ENCODE assay signal across 10 mouse cellular contexts in genomic region chr17:5377930-5378310, GRCm38 (mm10). TPM values are rescaled to one million over a fixed set of nuclear protein-coding genes. Genes with fewer than 3 reads are reported as not detected.
DNase-seq lines count a peak whose midpoint lies in the region; ATAC-seq and TF ChIP-seq lines count a peak whose summit lies in the region.
"Had no signal": no experiment of that assay in that cellular context is flagged by ENCODE, and none has a peak within 500 bp of the region (broad histone marks: within the 10 kb centered on the region; RNA-seq: fewer than 3 reads in every experiment).

No protein-coding gene starts in this region.

- no peaks in the 10 kb centered on the region for H3K36me3 ChIP-seq in midbrain, embryonic 15.5 days (replicated peaks)
- H3K36me3 ChIP-seq: limb, embryonic 15.5 days; stomach, embryonic 15.5 days had no signal

- H3K4me2 ChIP-seq in midbrain, embryonic 15.5 days, result no peak overlapping the region
- H3K4me2 ChIP-seq: limb, embryonic 15.5 days; stomach, embryonic 15.5 days had no signal

- WGBS in midbrain, embryonic 15.5 days, result 31% methylated on average over 7 of the region's 7 CpGs

- DNase-seq in layer of hippocampus, adult 2 months (ENCODE audit: low spot score in 2 of 2), result no peak
- no peak for DNase-seq in layer of hippocampus, adult 18-20 months (ENCODE audit: low spot score in 2 of 2)
- DNase-seq in R1 (ENCODE audit: low read depth, low spot score), result peak; percentile 63
- peak; percentile 29 for DNase-seq in gastrocnemius, postnatal 14 days
- DNase-seq in heart, postnatal 36 days, result no peak

- H3K9me3 ChIP-seq in midbrain, embryonic 15.5 days, result no peaks in the 10 kb centered on the region
- H3K9me3 ChIP-seq: limb, embryonic 15.5 days; stomach, embryonic 15.5 days had no signal

- no peaks in the 10 kb centered on the region for H3K27me3 ChIP-seq in midbrain, embryonic 15.5 days (replicated peaks)
- H3K27me3 ChIP-seq: limb, embryonic 15.5 days; stomach, embryonic 15.5 days had no signal

- intact Hi-C loops in gastrocnemius, postnatal 14 days (cut with DNase I; ENCODE audit: low total_unique reads), result no loop called here
- intact Hi-C loops in heart, postnatal 36 days (cut with DNase I), result no loop called here

- H3K4me1 ChIP-seq in midbrain, embryonic 15.5 days, result peaks cover 17% of the 10 kb centered on the region
- H3K4me1 ChIP-seq: stomach, embryonic 15.5 days had no signal

- H3K9ac ChIP-seq in midbrain, embryonic 15.5 days, result no peak overlapping the region
- H3K9ac ChIP-seq: limb, embryonic 15.5 days; stomach, embryonic 15.5 days had no signal

- peak overlapping the region; percentile 79 for H3K27ac ChIP-seq in layer of hippocampus, adult 2 months
- H3K27ac ChIP-seq in midbrain, embryonic 15.5 days, result no peak overlapping the region
- H3K27ac ChIP-seq: limb, embryonic 15.5 days; stomach, embryonic 15.5 days had no signal

- H3K4me3 ChIP-seq in layer of hippocampus, adult 2 months, result no peak overlapping the region
- no peak overlapping the region for H3K4me3 ChIP-seq in midbrain, embryonic 15.5 days
- H3K4me3 ChIP-seq: limb, embryonic 15.5 days; stomach, embryonic 15.5 days had no signal

- no peak for TF ChIP-seq CTCF in layer of hippocampus, adult 2 months (conservative IDR thresholded peaks at IDR 0.05)

- peak; percentile 98 for ATAC-seq in megakaryocyte progenitor cell, adult 5-6 weeks (replicated peaks; ENCODE audit: poor library complexity)
- ATAC-seq in midbrain, embryonic 15.5 days (replicated peaks), result no peak
- no peak for ATAC-seq in cerebellum, adult (ENCODE audit: insufficient number of reproducible peaks, low FRiP score, low TSS enrichment)

RNA-seq across cellular contexts. Expression of gene Ldhal6b, which starts 40.6 kb away (rescaled TPM):
- total RNA-seq in layer of hippocampus, adult 2 months (2021), result 1 to 10 TPM in 1 of 2 experiments, under 1 TPM in 1; 0.81 to 1.3 TPM
- total RNA-seq in layer of hippocampus, adult 18-20 months (2021), result 1 to 10 TPM in 1 of 2 experiments, under 1 TPM in 1; 0.94 to 1.2 TPM
- under 1 TPM; 0.14 to 0.47 TPM for total RNA-seq in gastrocnemius, postnatal 14 days (2021)
- 0.10 and 0.52 TPM in 2 replicates for total RNA-seq in megakaryocyte progenitor cell, adult 5-6 weeks (2015)
- 0.57 TPM in 1 of 2 replicates, not detected in the other for total RNA-seq in megakaryocyte progenitor cell, adult 5-6 weeks (2017)
- total RNA-seq in heart, postnatal 36 days (2021), result under 1 TPM; 0.28 to 0.60 TPM
- polyA plus RNA-seq in midbrain, embryonic 15.5 days (2015; fragmentation: Nextera tagmentation; extraction: Ambion mirVana), result not detected in 2 replicates
- polyA plus RNA-seq: limb, embryonic 15.5 days; stomach, embryonic 15.5 days had no signal

Comparison
In these comparisons a context has a peak if more than half of its experiments do, and no peak if none do; other contexts are left out.
1. DNase-seq: peak in R1 (single experiment) and gastrocnemius, postnatal 14 days (single experiment); none in layer of hippocampus, adult 2 months (0 of 2), layer of hippocampus, adult 18-20 months (0 of 2) and heart, postnatal 36 days (0 of 2).